Mouse (Mus musculus) cerebellum, adult (tissue): ENCODE measurements around the gene B230217C12Rik.
"Not testable (repeated sequence)": the region's sequence is repeated elsewhere in the genome, so short reads cannot be mapped to it uniquely, and the experiment has no call there.

Experiments
- ATAC-seq: cut with Nextera tagmentation; 2 replicates; pipeline ENCODE4 v1.9.2; 2017; ENCODE audit warnings: mild to moderate bottlenecking, moderate library complexity, mixed read lengths; ENCODE audit not compliant: insufficient number of reproducible peaks, low FRiP score, low TSS enrichment

Gene B230217C12Rik

GRCm38 (mm10) chr11:97824168-97824567 is 16.4 kb upstream of the B230217C12Rik start:
- ATAC-seq: no peak

- ATAC-seq: no peak
These were observed 15.7 kb upstream of the B230217C12Rik start for GRCm38 (mm10) chr11:97824895-97825294.

- no peak for ATAC-seq
These were observed 15.3 kb upstream of the B230217C12Rik start for GRCm38 (mm10) chr11:97825295-97825694.

- ATAC-seq: no peak
These were observed 14.6 kb upstream of the B230217C12Rik start for GRCm38 (mm10) chr11:97825971-97826370.

GRCm38 (mm10) chr11:97826414-97826813 is 14.2 kb upstream of the B230217C12Rik start:
- no peak for ATAC-seq

GRCm38 (mm10) chr11:97827654-97828053 is 12.9 kb upstream of the B230217C12Rik start:
- ATAC-seq: no peak

GRCm38 (mm10) chr11:97829365-97829764 is 11.2 kb upstream of the B230217C12Rik start:
- no peak for ATAC-seq

- no peak for ATAC-seq
These were observed 10.6 kb upstream of the B230217C12Rik start for GRCm38 (mm10) chr11:97829913-97830476.

- ATAC-seq: no peak
These were observed 10.1 kb upstream of the B230217C12Rik start for GRCm38 (mm10) chr11:97830501-97830900.

- no peak for ATAC-seq
These were observed 8.6 kb upstream of the B230217C12Rik start for GRCm38 (mm10) chr11:97832001-97832400.

GRCm38 (mm10) chr11:97833352-97833751 is 7.2 kb upstream of the B230217C12Rik start:
- ATAC-seq: no peak

GRCm38 (mm10) chr11:97836541-97836940 is 4.0 kb upstream of the B230217C12Rik start:
- no peak for ATAC-seq

GRCm38 (mm10) chr11:97837051-97837450 is 3.5 kb upstream of the B230217C12Rik start:
- not testable (repeated sequence) for ATAC-seq

GRCm38 (mm10) chr11:97837641-97838149 is 2.9 kb upstream of the B230217C12Rik start:
- no peak for ATAC-seq

GRCm38 (mm10) chr11:97838779-97839440 is 1.7 kb upstream of the B230217C12Rik start:
- ATAC-seq: no peak

- ATAC-seq: no peak
These were observed 992 bp upstream of the B230217C12Rik start for GRCm38 (mm10) chr11:97839441-97840134.

GRCm38 (mm10) chr11:97840135-97840490 is 467 bp upstream of the B230217C12Rik start:
- no peak for ATAC-seq

GRCm38 (mm10) chr11:97840991-97841661 is 546 bp downstream of the B230217C12Rik start:
- peak; percentile 99 for ATAC-seq

- no peak for ATAC-seq
These were observed 1.4 kb downstream of the B230217C12Rik start for GRCm38 (mm10) chr11:97842001-97842400.

GRCm38 (mm10) chr11:97850367-97850766 is 9.8 kb downstream of the B230217C12Rik start:
- ATAC-seq: no peak

- no peak for ATAC-seq
These were observed 11.0 kb downstream of the B230217C12Rik start for GRCm38 (mm10) chr11:97851601-97852000.
